In genomic region chr12:102282126-102282525, GRCm38 (mm10) we compare ENCODE assay signal across 10 mouse cellular contexts. TPM values are rescaled to one million over a fixed set of nuclear protein-coding genes. Genes with fewer than 3 reads are reported as not detected.
DNase-seq lines count a peak whose midpoint lies in the region; ATAC-seq lines count a peak whose summit lies in the region.
"Had no signal": no experiment of that assay in that cellular context is flagged by ENCODE, and none has a peak within 500 bp of the region (broad histone marks: within the 10 kb centered on the region; RNA-seq: fewer than 3 reads in every experiment).

No protein-coding gene starts in this region.

- H3K27me3 ChIP-seq in neural tube, embryonic 12.5 days (replicated peaks) = peaks cover 7% of the 10 kb centered on the region; the same call in 1 of the 2 replicates
- H3K27me3 ChIP-seq in liver, embryonic 15.5 days = peaks cover 25% of the 10 kb centered on the region

- H3K4me1 ChIP-seq in neural tube, embryonic 12.5 days = peaks cover 32% of the 10 kb centered on the region
- peaks cover 31% of the 10 kb centered on the region for H3K4me1 ChIP-seq in liver, embryonic 15.5 days (replicated peaks)

- no peak overlapping the region for H3K9ac ChIP-seq in neural tube, embryonic 12.5 days
- H3K9ac ChIP-seq in liver, embryonic 15.5 days = no peak overlapping the region

- H3K4me3 ChIP-seq in neural tube, embryonic 12.5 days = no peak overlapping the region
- H3K4me3 ChIP-seq in liver, embryonic 15.5 days (replicated peaks) = peak overlapping the region; percentile 60; the same call in 1 of the 2 replicates

- H3K27ac ChIP-seq in neural tube, embryonic 12.5 days = no peak overlapping the region
- 0 out of 2 replicates have a peak overlapping the region, but pooled peaks have one; percentile 80 for H3K27ac ChIP-seq in liver, embryonic 15.5 days (replicated peaks)

- no peaks in the 10 kb centered on the region for H3K9me3 ChIP-seq in neural tube, embryonic 12.5 days
- no peaks in the 10 kb centered on the region for H3K9me3 ChIP-seq in liver, embryonic 15.5 days (replicated peaks)

- H3K36me3 ChIP-seq in neural tube, embryonic 12.5 days = no peaks in the 10 kb centered on the region
- H3K36me3 ChIP-seq in liver, embryonic 15.5 days (replicated peaks) = no peaks in the 10 kb centered on the region

- WGBS in neural tube, embryonic 12.5 days = 74% methylated on average over 2 of the region's 2 CpGs
- 26% methylated on average over 2 of the region's 2 CpGs for WGBS in liver, embryonic 15.5 days (ENCODE audit: insufficient replicate concordance)

- peak; percentile 7 to 27 for DNase-seq in heart, adult 9 months (ENCODE audit: low spot score in 2 of 2)
- DNase-seq in heart, postnatal 14 days = no peak
- no peak for DNase-seq in neural tube, embryonic 10.5 days (ENCODE audit: extremely low spot score, low spot score)
- no peak for DNase-seq in right cerebral cortex, adult 2 months (ENCODE audit: low spot score in 2 of 2)
- no peak for DNase-seq in urinary bladder, postnatal 14 days (ENCODE audit: low spot score)
- DNase-seq in urinary bladder, adult 18-20 months (ENCODE audit: low spot score in 2 of 2) = no peak
- DNase-seq: left cerebral cortex, postnatal 4 days; thymus, postnatal 4 days had no signal

- ATAC-seq in neural tube, embryonic 12.5 days (ENCODE audit: low FRiP score, low read depth) = no peak
- ATAC-seq in liver, embryonic 15.5 days (ENCODE audit: insufficient read depth) = no peak

- H3K4me2 ChIP-seq in neural tube, embryonic 12.5 days (replicated peaks) = peak overlapping the region; percentile 95; the same call in 1 of the 2 replicates
- peak overlapping the region; percentile 62 for H3K4me2 ChIP-seq in liver, embryonic 15.5 days

- intact Hi-C loops in heart, postnatal 14 days (cut with DNase I) = no loop called here

RNA-seq across cellular contexts. Expression of gene Rin3, which starts 0.7 kb away (rescaled TPM):
- total RNA-seq in heart, postnatal 14 days (2021) = 10 to 100 TPM; 23.1 to 26.1 TPM
- 4.0 and 5.6 TPM in 2 replicates for polyA plus RNA-seq in neural tube, embryonic 12.5 days (2016; fragmentation: Nextera tagmentation; extraction: Ambion mirVana)
- polyA plus RNA-seq in liver, embryonic 15.5 days (2015; fragmentation: Nextera tagmentation; extraction: Ambion mirVana) = 7.1 and 8.1 TPM in 2 replicates

Comparison
In these comparisons a context has a peak if more than half of its experiments do, and no peak if none do; other contexts are left out.
1. DNase-seq: peak in heart, adult 9 months (2 of 2); none in heart, postnatal 14 days (0 of 2), neural tube, embryonic 10.5 days (single experiment), right cerebral cortex, adult 2 months (0 of 2), urinary bladder, postnatal 14 days (single experiment) and urinary bladder, adult 18-20 months (0 of 2).